Mouse (Mus musculus): ENCODE measurements around the gene Myom1. TPM values are rescaled to one million over a fixed set of nuclear protein-coding genes. Genes with fewer than 3 reads are reported as not detected.

Myom1 gene
- total and polyA plus RNA-seq, 2 experiments from 2014 or later = 238 to 392 TPM

GRCm38 (mm10) chr17:71168846-71169245, 166.4 kb downstream of the Myom1 start:
- DNase-seq (ENCODE audit: low spot score) = no peak
- no peak overlapping the region for H3K4me3 ChIP-seq (ENCODE audit: low read depth, low read length)
- 53% methylated on average over 9 of the region's 9 CpGs for WGBS
- no peak overlapping the region for H3K4me2 ChIP-seq (ENCODE audit: low read depth, low read length)
- no peaks in the 10 kb centered on the region for H3K9me3 ChIP-seq (replicated peaks; ENCODE audit: control insufficient read depth, low read length)
- H3K9ac ChIP-seq (replicated peaks; ENCODE audit: low read depth, low read length) = no peak overlapping the region
- H3K4me1 ChIP-seq (ENCODE audit: control insufficient read depth, insufficient read depth) = no peaks in the 10 kb centered on the region
- H3K27me3 ChIP-seq (ENCODE audit: control insufficient read depth, insufficient read depth, low read length) = no peaks in the 10 kb centered on the region
- no peak overlapping the region for H3K27ac ChIP-seq (ENCODE audit: low read depth)
- TF ChIP-seq CTCF (IDR thresholded peaks at IDR 0.05; ENCODE audit: low read depth) (no peak), EP300 (IDR thresholded peaks at IDR 0.05; ENCODE audit: low read depth) (no peak)
- no peaks in the 10 kb centered on the region for H3K36me3 ChIP-seq (replicated peaks; ENCODE audit: control insufficient read depth, insufficient read depth, low read length)
- ATAC-seq (ENCODE audit: insufficient read depth, low read depth) = no peak

GRCm38 (mm10) chr17:71169639-71170038, 167.2 kb downstream of the Myom1 start:
- no peak for TF ChIP-seq CTCF (IDR thresholded peaks at IDR 0.05; ENCODE audit: low read depth)
- TF ChIP-seq EP300 (IDR thresholded peaks at IDR 0.05; ENCODE audit: low read depth) = no peak
- Histone ChIP-seq H3K27ac (ENCODE audit: low read depth) (no peak overlapping the region), H3K4me2 (ENCODE audit: low read depth, low read length) (no peak overlapping the region), H3K36me3 (replicated peaks; ENCODE audit: control insufficient read depth, insufficient read depth, low read length) (no peaks in the 10 kb centered on the region), H3K9ac (replicated peaks; ENCODE audit: low read depth, low read length) (no peak overlapping the region), H3K9me3 (replicated peaks; ENCODE audit: control insufficient read depth, low read length) (no peaks in the 10 kb centered on the region), H3K4me3 (ENCODE audit: low read depth, low read length) (no peak overlapping the region), H3K27me3 (ENCODE audit: control insufficient read depth, insufficient read depth, low read length) (no peaks in the 10 kb centered on the region), H3K4me1 (ENCODE audit: control insufficient read depth, insufficient read depth) (no peaks in the 10 kb centered on the region)
- 49% methylated on average over 1 of the region's 1 CpGs for WGBS
- DNase-seq (ENCODE audit: low spot score) (no peak), ATAC-seq (ENCODE audit: insufficient read depth, low read depth) (no peak)

GRCm38 (mm10) chr17:71171161-71171560, 168.7 kb downstream of the Myom1 start:
- Histone ChIP-seq H3K4me2 (ENCODE audit: low read depth, low read length) (no peak overlapping the region), H3K36me3 (replicated peaks; ENCODE audit: control insufficient read depth, insufficient read depth, low read length) (no peaks in the 10 kb centered on the region), H3K9ac (replicated peaks; ENCODE audit: low read depth, low read length) (no peak overlapping the region), H3K27ac (ENCODE audit: low read depth) (no peak overlapping the region), H3K4me1 (ENCODE audit: control insufficient read depth, insufficient read depth) (no peaks in the 10 kb centered on the region), H3K9me3 (replicated peaks; ENCODE audit: control insufficient read depth, low read length) (no peaks in the 10 kb centered on the region), H3K27me3 (ENCODE audit: control insufficient read depth, insufficient read depth, low read length) (no peaks in the 10 kb centered on the region), H3K4me3 (ENCODE audit: low read depth, low read length) (no peak overlapping the region)
- ATAC-seq (ENCODE audit: insufficient read depth, low read depth) = no peak
- no peak for DNase-seq (ENCODE audit: low spot score)
- WGBS = 70% methylated on average over 4 of the region's 4 CpGs
- TF ChIP-seq CTCF (IDR thresholded peaks at IDR 0.05; ENCODE audit: low read depth) = no peak
- no peak for TF ChIP-seq EP300 (IDR thresholded peaks at IDR 0.05; ENCODE audit: low read depth)

Other genes starting within 250 kb of the Myom1 start
- 7.8 and 12.9 TPM in 2 replicates for gene Tgif1, start 149.1 kb upstream of the Myom1 start, total RNA-seq (2014; rRNA removed; ENCODE audit: low replicate concordance)
- gene Tgif1, start 149.1 kb upstream of the Myom1 start, polyA plus RNA-seq (2015; fragmentation: Nextera tagmentation; extraction: Ambion mirVana) = 9.0 and 10.6 TPM in 2 replicates
- 429 and 487 TPM in 2 replicates for gene Myl12a, start 245 bp downstream of the Myom1 start, total RNA-seq (2014; rRNA removed; ENCODE audit: low replicate concordance)
- 773 and 817 TPM in 2 replicates for gene Myl12a, start 245 bp downstream of the Myom1 start, polyA plus RNA-seq (2015; fragmentation: Nextera tagmentation; extraction: Ambion mirVana)
- gene Lpin2, start 179.9 kb downstream of the Myom1 start, total RNA-seq (2014; rRNA removed; ENCODE audit: low replicate concordance) = 7.7 and 22.2 TPM in 2 replicates
- gene Lpin2, start 179.9 kb downstream of the Myom1 start, polyA plus RNA-seq (2015; fragmentation: Nextera tagmentation; extraction: Ambion mirVana) = 7.2 and 8.5 TPM in 2 replicates